Mouse (Mus musculus) 416B (cell line): ENCODE measurements around the gene Imp4.

Experiments
- DNase-seq: peaks from one replicate; pipeline ENCODE4 v3.0.0; 2011; ENCODE audit warnings: low read depth

Gene Imp4

DNA sequence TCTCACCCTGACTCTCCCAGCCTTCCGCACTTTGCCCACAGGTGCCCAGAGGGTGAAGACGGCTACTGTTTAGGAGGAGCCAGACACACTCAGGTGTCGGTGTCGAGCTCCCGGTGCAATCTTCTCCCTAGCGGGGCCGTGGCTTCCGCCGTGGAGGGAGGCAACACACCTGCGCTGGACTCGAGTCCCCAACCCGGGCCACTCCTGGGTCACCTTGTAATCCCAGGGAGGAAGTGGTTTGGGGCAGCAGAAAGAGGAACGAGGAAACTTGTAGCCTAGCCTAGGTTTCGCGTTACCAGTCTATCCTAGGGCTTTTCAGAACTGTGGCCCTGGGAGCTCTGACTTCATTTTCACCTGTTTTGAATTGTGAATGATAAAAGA is 20.4 kb downstream of the Imp4 start:
- no peak for DNase-seq

DNA sequence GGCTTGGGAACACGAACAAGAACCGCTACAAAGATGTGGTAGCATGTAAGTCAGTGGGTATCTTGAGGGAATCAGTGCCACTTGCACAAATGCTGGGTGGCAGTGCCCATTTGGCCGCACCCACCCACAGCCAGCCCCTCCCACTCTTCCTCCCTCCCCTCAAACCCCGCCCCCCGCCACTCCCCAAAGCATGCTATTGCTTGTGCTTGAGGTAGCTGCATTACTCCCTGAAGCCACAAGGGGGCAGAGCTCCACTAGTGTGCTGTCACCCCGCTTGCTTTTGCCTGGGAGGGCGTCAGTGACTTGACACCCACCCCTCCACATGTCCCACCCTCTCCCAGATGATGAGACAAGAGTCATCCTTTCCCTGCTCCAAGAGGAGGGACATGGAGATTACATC is 23.1 kb downstream of the Imp4 start:
- peak; percentile 85 for DNase-seq

DNA sequence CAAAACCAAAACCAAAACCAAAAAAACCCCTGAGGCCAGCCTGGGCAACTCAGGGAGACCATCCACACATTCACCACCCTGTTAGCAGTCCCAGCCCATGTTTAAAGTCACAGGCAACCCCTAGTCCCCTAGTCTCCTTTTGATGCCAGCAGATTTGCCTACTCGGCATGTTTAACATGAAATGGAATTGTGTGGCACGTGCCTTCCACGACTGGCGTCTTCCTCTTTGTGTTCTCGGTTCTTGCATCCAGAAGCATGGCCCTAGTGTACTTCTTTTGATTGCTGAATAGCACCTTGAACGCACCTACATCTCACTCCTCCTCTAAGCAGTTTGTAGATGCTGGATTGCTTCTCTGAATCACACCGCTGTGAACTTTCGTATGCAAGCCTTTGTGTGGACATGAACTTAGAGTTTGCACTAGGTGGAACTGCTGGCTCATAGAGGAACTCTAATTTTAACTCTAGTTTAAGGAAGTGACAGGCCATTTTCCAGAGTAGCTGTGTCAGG is 24.7 kb downstream of the Imp4 start:
- peak; percentile 80 for DNase-seq

DNA sequence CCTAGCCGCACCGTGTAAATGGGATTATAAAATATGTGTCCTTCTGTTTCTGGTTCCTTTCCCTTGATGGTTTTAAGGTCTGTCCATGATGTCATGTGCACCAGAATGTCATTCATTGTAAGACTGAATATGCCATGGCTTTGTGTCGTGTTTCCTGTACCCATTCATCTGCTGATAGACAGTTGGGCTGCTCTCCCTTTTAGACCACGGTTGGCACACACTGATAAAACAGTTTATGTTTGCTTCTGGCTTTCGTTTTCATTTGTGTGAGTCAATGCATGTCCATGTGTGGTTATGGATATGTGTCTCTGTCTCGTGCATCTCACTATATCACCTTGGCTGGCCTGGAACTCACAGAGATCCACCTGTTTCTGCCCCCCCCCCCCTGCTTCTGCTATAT is 25.8 kb downstream of the Imp4 start:
- DNase-seq = peak; percentile 54

DNA sequence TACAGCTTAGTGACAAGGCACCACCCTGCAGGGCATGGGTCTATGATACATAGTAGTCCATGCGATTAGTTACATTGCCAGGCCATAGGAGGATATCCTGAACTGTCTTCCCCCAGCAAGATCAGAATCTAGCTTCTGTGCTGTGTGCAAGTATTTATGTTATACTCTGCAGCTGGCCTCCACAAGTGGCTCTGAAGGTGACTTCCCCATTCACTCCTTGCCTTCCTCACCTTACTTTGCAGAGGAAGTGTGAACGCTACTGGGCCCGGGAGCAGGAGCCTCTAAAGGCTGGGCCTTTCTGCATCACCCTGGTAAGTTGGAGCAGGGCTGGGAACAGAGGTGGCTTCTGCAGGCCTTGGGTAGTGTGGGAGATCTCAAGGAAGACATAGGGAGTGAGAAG is 28.4 kb downstream of the Imp4 start:
- no peak for DNase-seq

DNA sequence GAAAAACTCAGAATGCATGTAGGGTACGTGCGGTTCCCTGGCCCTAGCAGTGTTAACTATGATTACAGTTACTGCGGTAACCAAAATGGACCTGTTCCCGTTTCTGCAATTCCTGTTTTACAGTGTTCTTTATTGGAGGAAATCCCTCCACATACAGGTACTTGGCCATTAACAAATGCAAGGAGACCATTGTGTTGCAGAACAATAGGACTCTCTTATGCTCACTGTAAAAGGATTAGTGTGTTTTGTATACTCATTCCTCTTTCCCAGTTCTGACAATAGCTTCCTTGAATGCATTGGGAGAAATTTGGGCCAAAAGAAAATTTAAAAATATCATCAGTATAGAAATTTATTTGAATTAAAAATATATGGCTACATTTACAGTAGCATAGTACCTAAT is 28.8 kb downstream of the Imp4 start:
- no peak for DNase-seq

DNA sequence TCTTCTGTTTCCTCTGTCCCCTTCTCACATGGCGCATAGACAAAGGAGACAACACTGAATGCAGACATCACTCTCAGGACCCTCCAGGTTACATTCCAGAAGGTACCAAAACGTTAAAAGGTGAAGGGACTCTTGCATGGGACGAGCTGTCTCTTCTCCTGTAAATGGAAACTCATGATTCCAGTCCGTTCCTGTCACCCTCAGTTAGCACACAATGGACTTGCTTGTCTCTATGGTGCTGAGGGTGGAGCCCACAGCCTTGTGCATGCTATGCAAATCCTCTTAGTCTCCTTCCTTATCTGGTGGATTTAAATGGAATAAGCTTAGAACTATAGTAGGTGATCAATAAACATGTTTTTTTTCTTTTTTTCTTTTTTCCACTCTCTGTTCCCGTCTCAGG is 30.1 kb downstream of the Imp4 start:
- DNase-seq = no peak

DNA sequence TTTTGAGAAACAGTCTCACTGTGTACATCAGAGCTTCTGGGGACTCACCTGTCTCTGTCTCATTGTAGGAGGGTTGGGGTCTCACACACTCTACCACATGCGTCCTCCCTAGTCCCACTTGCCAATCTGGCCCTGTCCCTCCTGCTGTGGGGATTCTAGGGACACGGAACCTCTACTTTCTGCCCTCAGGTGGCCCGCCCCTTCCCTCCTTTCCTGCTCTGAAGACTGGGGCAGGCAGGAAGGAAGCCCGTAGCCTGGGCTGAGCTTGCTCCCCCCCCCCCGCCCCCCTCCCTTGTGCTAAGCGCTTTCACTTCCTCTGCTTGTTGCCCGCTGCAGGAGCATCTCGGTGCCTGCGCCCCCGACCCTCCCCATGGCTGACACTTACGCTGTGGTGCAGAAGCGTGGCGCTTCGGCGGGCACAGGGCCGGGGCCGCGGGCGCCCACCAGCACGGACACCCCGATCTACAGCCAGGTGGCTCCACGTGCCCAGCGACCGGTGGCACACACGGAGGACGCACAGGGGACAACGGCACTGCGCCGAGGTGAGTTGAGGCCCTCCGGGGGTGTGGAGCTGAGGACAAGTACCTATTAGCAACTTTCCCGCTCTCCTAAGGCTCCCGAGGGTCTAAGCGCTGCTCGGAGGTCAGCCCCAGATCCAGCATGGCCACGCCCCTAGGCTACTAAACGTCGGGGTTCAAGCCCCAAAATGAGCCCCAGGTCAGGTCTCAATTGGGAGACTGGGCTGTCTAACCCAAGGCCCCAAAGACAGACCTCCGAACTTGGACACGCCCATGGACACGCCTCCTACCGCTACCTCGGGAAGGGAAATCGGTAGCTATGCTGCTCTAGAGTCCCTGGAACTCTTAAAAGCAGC is 33.0 kb downstream of the Imp4 start:
- peak; percentile 89 for DNase-seq

DNA sequence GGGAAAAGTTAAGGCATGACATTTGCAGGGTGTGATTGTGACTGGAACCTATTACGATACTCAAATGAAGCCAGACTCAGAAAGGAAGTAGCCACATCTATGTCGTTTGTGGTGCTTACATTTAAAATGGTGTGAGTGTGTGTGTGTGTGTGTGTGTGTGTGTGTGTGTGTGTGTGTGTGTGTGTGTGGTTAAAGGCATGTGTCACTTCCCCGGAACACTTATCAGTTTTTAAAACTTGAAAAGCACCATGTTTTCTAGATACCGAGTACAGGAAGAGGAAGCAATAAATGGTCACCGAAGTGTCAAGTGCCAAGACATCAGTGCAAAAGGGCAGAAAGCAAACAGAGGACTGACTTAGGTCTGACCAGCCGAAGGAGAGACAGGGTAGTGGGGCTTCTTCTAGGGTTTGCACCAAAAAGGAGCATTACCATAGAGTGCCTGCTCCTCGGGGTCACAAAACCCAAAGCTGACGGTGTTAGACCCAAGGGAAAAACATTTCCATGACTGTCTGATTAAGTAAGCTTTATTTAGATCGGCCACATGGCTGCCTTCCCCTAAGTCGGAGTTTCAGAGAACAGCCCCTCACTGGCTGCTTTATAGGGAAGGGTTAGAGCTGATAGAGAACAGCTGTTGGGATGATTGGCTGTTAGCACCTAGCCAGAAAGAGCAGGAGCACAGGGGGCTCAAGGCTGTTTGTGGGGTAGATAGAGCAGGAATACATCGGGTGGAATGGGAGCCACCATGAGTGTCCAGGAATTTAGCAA is 39.4 kb downstream of the Imp4 start:
- DNase-seq = peak; percentile 90

DNA sequence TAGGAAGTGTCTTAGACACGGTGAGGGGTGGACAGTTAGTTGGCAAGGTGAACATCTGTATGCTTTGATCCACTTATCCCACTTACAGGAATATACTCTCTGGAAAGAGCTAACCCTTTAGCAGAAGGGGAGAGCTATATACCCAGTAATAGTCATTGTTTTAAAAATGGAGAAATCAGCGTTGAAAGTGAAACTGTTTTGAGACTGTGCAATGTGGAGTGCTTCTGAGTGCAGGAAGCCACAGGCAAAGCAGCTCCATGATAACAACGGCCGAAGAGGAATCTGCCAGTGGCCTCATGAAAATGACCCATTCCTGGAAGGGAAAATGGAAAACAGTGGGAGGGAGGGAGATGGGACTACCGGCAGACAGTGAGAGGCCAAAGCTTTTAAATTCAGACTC is 41.1 kb downstream of the Imp4 start:
- peak; percentile 56 for DNase-seq

DNA sequence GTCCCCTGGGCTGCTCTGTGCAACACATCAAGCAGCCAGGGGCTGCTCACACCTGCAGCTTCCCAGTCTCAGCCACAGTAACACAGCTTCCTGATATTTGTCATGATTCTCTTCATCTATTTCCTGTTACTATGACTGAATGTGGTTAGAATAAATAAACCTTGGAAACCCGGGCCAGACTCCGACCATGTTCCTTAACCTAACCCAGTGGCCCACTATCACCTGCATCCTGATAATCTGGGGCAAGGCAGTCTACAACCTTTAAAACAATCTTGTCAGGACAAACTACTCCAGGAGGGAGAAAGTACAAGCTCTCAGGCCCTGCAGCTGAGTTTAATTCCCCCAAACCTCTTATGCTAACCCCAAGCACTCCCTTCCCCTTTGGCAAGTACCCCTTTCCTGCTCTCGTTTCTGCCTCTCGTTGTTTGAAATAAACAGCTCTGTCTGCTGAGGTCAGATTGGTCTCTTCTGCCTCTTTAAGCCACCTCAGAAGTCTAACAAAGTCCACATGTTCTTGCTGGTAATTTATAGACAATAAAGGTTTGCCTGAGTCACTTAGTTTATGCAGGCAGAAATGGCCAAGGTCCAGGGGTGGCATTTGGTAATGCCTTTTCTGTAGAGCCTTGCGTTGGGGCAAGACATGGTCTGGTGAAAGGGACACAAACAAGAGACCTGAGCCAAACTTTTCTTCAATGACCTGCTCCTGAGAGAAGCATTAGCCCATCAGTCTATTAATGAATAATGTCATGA is 42.4 kb downstream of the Imp4 start:
- peak; percentile 36 for DNase-seq

DNA sequence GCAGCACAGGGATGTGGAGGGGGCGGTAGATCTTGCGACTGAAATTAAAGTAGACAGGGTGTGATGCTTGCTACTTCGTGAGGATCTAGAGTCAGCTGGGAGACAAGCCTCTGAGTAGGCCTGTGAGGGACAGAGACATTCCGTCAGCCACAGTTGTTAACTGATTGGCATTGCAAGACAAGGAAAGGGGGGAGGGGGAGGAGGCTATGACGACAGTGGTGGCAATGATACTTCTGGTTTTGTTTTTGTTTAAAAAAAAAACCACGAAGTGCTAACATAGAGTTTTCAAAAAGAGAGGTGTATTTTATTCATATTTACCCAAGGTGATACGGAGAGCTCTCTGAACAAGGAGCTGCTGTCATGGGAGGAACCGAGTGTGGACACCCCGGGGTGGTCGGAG is 44.8 kb downstream of the Imp4 start:
- peak; percentile 40 for DNase-seq

DNA sequence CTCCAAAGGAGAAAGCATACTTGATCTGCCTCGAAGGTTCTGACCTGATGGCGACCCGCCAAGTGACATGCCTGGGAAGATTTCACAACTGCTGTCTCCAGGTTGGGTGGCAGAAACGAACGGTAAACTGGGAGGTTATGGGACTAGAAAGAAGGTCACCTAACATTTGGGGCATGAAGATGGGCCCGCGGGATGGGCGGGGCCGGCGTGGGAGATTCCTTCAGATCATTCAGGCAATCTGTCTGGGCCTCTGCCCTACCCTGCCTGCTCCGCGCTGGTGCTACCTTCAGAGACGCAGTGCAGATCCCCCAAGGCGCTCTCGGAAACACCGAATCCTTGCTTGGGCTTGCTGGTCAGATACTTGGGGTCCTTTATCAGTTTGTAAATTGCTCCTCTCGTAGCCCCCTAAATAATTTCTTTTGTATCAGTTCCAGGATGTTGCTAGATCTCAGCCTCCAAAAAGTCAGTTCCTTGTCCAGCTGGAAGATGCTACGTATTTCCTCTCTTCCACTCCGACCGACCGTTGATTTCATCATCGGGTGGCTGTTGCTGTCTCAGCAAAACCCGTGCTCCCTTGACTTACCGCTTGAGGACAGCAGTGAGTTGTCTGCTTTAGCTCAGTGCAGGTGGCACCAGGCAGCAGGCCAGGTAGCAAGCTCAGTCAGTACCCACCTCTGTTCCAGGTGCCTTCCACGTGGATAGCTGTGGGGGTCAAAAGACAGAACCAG is 46.0 kb downstream of the Imp4 start:
- peak; percentile 32 for DNase-seq

DNA sequence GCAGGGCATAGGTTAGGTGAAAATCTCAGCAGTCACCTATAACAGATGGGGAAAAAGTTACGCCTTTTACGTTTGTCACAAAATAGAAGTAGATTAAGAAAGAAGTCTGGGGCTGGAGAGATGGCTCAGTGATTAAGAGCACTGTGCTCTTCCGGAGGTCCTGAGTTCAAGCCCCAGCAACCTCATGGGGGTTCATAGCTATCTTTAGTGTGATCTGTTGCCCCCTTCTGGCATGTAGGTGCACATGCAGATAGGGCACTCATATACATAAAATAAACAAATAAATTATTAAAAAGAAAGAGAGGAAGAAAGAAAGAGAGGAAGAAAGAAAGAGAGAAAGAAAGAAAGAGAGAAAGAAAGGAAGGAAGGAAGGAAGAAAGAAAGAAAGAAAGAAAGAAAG is 47.7 kb downstream of the Imp4 start:
- DNase-seq = peak; percentile 54

DNA sequence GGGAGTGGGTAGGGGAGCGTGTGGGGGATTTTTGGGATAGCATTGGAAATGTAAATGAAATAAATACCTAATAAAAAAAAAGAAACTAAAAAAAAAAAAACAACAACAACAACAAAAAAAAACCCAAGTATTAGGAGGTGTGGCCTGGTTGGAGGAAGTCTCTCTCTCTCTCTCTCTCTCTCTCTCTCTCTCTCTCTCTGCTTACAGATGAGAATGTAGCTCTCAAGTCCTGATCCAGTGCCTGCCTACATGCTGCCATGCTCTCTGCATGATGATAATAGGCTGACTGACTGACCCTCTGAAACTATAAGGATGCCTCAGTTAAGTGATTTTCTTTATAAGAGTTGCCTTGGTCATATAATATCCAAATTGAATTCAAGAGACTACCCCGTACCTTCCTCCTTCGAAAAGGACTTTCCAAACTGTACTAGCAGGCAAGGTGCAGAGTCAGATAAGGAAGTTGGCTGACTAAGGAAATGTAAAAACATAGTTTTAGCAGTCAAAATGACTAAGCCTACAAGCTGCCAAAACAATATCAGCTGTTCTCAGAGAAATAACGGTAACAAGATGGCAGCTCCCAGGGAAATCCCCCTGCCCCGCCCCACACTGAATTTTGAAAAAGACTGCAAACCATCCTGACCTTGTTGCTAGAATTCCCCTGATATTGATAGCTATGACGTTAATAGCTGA is 50.3 kb downstream of the Imp4 start:
- peak; percentile 77 for DNase-seq

DNA sequence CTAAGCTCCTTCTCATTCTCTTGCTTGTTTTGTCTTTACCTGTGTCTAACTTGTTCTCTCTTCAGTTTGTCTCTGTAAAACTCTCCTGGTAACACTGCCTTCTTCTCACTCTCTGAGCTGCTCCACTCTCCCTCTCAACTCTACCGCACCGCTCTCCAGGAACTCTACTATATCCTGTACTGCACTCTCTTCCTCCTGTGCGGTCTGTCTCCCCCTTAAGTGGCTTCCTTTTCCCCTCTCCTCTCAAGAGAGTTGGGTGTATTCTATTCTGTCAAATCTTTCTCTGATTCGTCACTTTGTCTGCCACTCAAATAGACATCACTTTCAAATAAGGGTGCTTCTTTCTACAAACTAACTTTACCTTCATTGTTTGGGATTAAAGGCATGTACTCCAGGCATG is 51.8 kb downstream of the Imp4 start:
- DNase-seq = peak; percentile 56
